Mouse (Mus musculus) layer of hippocampus, postnatal 25 days (tissue): ENCODE results near the gene Rbm20. TPM values are rescaled to one million over a fixed set of nuclear protein-coding genes. Genes with fewer than 3 reads are reported as not detected.
"Not testable (repeated sequence)": the region's sequence is repeated elsewhere in the genome, so short reads cannot be mapped to it uniquely, and the experiment has no call there.

ENCODE experiments used
- DNase-seq, 2 experiments: peaks; one replicate each; pipeline ENCODE4 v3.0.0; 2022; ENCODE audit warnings: mixed read lengths in 2 of 2, low spot score in 1 of 2; ENCODE audit errors: extremely low spot score in 1 of 2
- total RNA-seq, 2 experiments: library from RNA; stranded (reverse); gene quantifications; 2 replicates each; pipeline ENCODE4 v1.2.3; 2021

Gene Rbm20
- total RNA-seq, 2 experiments from 2014 or later = 2.7 to 3.4 TPM

DNA sequence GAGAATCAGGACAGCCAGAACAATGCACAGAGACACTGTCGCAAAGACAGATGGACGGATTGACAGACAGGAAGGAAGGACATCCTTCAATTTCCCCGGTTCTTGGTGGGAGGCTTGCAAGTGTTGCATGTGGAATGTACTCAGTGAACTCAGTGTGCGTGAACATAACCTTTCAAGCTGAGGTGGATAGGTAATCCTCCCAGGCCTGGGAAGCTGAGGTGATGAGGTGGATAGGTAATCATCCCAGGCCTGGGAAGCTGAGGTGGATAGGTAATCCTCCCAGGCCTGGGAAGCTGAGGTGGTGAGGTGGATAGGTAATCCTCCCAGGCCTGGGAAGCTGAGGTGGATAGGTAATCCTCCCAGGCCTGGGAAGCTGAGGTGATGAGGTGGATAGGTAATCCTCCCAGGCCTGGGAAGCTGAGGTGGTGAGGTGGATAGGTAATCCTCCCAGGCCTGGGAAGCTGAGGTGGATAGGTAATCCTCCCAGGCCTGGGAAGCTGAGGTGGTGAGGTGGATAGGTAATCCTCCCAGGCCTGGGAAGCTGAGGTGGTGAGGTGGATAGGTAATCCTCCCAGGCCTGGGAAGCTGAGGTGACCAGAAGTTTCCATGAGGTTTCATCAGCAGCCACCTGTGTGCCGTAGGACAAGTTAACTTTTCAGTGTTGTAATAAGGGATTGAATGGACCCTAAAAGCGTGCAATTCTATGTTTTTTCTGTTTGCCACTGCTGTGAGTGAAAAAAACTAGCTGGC lies 129.6 kb downstream of the Rbm20 start:
- DNase-seq = not testable (repeated sequence)

DNA sequence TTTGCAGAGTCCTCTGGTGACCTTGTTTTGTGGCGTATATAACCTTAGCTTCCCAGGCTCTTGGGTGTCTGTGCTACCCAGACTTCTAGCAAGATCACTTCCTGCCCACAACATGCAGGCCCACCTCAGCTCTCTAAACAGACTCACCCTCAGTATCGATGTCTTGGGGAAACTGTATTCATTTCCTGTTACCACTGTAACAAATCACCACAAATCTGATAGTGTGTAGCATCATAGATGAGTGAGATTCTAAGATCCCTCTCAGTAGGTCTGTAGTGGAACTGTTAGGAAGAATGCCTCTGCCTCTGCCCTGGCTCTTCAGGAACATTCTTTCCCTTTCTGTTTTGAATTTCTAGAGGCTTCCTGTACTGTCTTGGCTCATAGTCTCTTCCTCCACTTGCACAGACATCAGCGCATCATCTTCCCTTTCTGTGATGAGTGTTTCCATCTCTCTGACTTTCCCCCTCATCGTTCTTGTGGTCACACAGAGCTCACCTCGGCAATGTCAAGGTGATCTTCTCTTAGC lies 130.2 kb downstream of the Rbm20 start:
- no peak for DNase-seq

GRCm38 (mm10) chr19:53808041-53808777 lies 131.1 kb downstream of the Rbm20 start:
- no peak for DNase-seq

DNA sequence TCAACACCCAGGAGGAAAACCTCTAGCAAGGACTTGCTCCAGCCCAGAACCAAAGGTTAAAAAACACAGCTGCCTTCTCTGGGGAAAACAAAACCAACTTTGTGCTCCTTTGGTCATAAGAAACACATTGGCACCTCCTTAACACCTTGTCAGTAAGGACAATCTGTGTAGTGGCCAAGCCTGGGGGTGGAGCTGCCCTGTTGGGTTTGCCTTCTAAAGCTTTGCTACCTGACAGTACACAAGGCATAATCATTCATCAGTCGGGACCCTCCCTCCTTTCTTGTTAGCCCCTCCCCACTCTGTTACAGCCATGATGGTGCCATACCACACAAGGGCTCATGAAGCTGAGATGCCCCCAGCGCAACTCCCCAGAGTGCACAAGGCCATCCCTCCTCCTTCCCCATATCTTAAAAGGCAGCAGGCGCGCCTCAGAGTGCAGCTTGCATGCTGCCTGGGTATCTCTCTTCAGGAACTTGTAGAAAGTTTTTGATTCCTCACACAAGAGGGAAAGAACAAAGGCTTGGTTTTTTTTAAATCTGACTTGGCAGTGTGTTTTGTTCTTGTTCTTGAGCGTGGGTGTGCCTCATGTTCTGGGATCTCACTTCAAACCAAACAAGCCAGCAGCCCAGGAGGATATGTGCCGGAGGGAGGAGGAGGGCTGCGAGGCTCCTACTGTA lies 132.2 kb downstream of the Rbm20 start:
- no peak for DNase-seq

DNA sequence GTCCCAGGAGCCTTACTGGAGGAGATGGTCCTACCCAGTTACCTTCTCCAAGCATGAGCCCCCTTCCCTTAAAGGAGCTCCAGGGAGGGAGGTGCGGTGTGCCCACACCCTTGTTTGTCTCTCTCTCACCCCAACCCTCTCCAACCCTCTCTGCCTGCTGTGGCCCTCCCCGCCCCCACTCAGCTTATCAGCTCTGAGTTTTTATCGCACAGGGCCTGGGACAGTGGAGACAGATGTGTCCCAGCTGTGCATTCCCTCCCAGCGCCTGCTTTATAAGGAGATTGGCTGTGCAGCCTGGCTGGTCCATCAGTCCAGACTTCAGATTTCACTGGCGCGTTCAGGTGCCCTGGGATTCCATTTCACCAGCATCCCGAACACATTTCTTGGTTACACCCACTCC lies 132.9 kb downstream of the Rbm20 start:
- DNase-seq = no peak

- DNase-seq = no peak
These were observed 133.5 kb downstream of the Rbm20 start for GRCm38 (mm10) chr19:53810584-53810983.

GRCm38 (mm10) chr19:53813576-53813975 lies 136.5 kb downstream of the Rbm20 start:
- DNase-seq = no peak

GRCm38 (mm10) chr19:53815714-53816113 lies 138.6 kb downstream of the Rbm20 start:
- no peak for DNase-seq

GRCm38 (mm10) chr19:53816242-53816641 lies 139.1 kb downstream of the Rbm20 start:
- DNase-seq = no peak

DNA sequence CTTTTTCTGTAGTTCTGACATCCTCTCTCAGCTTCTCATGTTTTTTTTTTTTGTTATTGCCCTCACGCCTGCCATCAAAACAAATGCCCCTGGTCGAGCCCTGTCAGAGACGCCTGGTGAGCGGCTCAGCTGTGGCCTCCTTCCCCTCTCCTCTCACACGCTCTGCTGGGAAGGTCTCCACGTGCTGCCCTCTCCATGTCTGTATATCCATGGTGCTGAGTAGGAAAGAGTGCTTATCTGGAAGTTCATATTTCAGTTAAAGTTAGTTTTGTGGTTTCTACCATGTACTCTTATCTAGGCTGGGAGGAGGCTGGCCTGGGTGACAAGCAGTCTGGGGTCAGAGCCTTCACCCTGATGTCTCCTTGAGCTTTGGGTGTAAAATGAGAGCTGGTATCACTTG lies 142.2 kb downstream of the Rbm20 start:
- DNase-seq = no peak

DNA sequence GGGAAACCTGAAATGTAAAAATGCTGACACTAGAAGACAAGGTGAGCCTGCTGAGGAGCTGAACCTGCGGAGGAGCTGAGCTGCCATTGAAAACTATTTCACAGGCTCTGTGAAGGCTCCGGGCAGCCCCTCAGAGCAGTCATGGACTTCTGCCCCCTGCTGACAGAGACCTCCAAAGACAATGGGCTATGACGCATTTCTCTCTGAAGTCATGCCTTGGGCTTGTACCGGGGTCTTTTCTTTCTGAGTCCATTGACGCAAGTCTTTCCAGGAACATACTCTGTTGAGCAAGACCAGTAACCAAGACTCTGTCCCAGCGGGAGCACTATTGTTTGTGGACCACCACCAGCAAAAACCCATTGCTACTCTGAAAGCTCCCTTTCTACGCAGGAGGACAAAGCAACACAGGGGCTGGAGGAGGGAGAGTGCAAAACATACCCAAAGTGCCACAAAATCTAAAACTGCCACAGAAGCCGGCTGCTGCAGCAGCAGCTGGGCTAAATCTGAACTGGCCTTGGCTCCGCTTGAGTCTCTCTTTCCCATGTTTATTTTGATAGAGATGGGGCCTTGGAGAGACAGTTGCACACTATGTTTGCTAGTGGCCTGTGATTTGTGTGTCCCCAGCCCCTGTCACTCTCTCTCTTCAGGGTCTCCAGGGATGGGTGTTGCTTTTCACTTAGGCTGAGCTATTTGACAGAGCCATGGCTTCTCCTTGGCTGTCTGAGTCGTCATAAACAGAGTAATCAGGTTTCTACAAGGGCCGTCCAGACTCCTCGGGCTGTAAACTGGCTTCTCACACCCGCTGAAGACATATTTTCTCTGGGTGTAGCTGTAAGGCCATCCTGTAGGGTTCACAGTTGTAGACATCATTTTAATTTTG lies 144.4 kb downstream of the Rbm20 start:
- no peak for DNase-seq

GRCm38 (mm10) chr19:53823847-53824246 lies 146.7 kb downstream of the Rbm20 start:
- no peak for DNase-seq

DNA sequence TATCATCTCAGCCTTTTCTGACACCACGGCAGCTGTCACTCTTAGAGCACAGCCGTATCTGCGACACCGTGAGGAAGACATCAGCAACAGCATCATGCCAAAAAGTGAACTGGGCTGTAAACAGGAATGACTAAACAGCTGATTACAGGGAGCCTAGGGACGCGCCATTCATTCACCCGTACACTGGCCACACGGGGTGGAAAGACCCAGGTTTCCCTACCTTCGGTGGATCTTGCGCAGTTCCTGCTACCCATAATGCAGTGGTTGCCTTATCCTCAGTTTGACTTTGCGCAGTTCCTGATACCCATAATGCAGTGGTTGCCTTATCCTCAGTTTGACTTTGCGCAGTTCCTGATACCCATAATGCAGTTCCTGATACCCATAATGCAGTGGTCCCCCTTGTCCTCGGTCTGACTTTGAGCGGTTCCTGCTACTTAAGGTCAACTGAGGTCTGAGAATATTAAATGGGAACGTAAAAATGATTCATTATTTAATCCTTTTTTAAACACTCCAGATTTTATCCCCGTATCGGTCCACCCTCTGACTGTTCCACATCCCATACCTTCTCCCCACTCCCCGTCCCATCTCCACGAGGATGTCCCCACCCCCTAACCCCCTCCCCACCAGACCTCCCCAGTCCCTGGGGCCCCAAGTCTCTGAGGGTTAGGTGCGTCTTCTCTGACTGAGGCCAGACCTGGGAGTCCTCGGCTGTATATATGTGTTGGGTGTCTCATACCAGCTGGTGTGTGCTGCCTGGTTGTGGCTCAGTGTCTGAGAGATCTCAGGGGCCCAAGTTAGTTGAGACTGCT lies 148.0 kb downstream of the Rbm20 start:
- no peak for DNase-seq

DNA sequence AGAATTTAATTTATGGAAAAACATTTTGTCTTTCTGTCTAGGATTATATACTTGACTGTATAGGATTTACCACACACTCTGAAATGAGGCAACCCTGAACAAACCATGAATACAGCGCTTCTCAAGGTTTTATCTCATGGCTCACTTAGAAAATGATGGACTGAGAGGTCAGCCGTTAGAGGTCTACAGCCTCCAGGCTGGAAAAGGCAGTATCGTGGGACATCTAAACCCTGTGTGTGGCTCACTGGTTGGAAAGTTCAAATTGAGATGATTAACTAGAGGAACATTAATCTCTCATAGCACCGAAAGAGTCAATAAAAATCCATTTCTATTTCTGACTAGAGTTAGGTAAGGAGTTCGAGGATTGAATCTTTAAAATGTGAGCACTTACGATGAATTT lies 152.9 kb downstream of the Rbm20 start:
- no peak for DNase-seq

- DNase-seq = no peak
These were observed 153.5 kb downstream of the Rbm20 start for GRCm38 (mm10) chr19:53830407-53831163.

GRCm38 (mm10) chr19:53831164-53831448 lies 154.0 kb downstream of the Rbm20 start:
- DNase-seq = no peak

GRCm38 (mm10) chr19:53832512-53832911 lies 155.4 kb downstream of the Rbm20 start:
- DNase-seq = no peak

- no peak for DNase-seq
These were observed 156.8 kb downstream of the Rbm20 start for GRCm38 (mm10) chr19:53833745-53834369.
